Mouse (Mus musculus): Measurements from ENCODE around the gene Wnt8b.

DNA sequence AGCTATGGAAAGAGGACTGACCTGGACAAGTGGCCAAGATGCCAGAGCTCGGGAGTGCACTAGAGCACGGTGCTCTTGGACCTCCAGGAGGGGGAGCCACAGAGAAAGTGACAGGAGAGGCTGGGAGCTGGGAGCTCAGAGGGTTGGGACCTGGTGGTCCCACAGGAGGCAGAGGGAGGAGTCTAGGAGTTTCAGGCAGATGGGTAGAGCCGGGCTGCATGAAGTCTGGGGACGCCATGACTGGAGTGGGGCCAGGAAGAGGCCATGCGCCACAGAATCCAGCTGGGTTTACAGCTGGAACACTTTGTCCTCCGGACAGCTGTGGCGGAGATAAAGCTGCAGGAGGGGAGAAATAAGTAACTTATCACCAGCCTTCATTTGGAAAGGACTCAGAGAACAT is 25.9 kb downstream of the Wnt8b start:
- TF ChIP-seq POLR2A (IDR thresholded peaks at IDR 0.05; ENCODE audit: low read depth, low read length) (no peak), CHD2 (IDR thresholded peaks at IDR 0.05; ENCODE audit: low read length) (no peak), RCOR1 (conservative IDR thresholded peaks at IDR 0.05; ENCODE audit: low read depth, low read length) (no peak), CTCF (conservative IDR thresholded peaks at IDR 0.05 in 1 of 2, IDR thresholded peaks at IDR 0.05 in 1 of 2; ENCODE audit: low read depth in 2 of 2, low read length in 2 of 2) (peak in 1 of 2 experiments; percentile 32; a peak in 2 of 4 replicates), USF2 (conservative IDR thresholded peaks at IDR 0.05; ENCODE audit: low read depth, low read length) (no peak), GABPA (IDR thresholded peaks at IDR 0.05; ENCODE audit: insufficient replicate concordance, low read depth, low read length) (no peak), PAX5 (IDR thresholded peaks at IDR 0.05; ENCODE audit: low read length) (no peak), JUND (conservative IDR thresholded peaks at IDR 0.05; ENCODE audit: low read depth, low read length) (no peak), ETS1 (conservative IDR thresholded peaks at IDR 0.05; ENCODE audit: low read depth, low read length) (no peak), MAX (IDR thresholded peaks at IDR 0.05; ENCODE audit: low read length) (no peak)

Measured in CH12.LX (cell line).